Mouse (Mus musculus): ENCODE results near the gene Ddb1. TPM values are rescaled to one million over a fixed set of nuclear protein-coding genes. Genes with fewer than 3 reads are reported as not detected.

The Ddb1 gene
- 37.0 TPM for polyA plus RNA-seq (2014; fragmentation: Illumina TruSeq; extraction: RNeasy Lipid Tissue Mini Kit (QIAGEN cat#74804); ENCODE audit: low read depth, low replicate concordance)

DNA sequence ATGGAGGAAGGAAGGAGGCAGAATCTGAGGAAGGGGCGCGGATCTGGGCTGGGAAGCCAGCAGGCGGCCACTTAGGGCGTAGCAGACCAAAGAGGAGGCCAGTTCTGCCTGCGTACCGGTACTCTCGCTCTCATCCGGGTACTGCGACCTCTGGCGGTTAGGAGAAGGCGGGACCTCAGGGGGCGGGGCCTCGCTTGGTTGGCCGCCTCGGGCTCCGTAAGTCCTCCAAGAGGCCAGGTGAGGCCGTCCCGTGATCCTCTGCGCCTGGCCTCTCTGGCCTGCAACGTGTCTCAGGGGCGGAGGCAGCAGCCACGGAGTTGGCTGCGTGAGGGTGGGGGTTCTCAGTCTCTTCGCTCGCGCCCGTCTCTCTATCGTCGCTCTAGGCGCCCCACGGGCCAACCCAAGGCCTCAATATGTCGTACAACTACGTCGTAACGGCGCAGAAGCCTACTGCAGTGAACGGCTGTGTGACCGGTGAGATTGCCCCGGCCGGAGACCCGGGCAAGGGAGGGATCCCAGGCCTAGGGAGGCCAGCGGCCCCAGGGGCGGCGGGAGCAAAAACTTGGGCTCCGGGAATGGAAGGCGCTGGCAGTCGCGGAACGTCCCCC, at the start of gene Ddb1, which contains the start of gene Tkfc:
TSS of gene Ddb1 (plus strand) at position 35 of the 608 bp plus-strand sequence.
TSS of gene Tkfc (minus strand) at position 362 of the 608 bp plus-strand sequence.

DNA sequence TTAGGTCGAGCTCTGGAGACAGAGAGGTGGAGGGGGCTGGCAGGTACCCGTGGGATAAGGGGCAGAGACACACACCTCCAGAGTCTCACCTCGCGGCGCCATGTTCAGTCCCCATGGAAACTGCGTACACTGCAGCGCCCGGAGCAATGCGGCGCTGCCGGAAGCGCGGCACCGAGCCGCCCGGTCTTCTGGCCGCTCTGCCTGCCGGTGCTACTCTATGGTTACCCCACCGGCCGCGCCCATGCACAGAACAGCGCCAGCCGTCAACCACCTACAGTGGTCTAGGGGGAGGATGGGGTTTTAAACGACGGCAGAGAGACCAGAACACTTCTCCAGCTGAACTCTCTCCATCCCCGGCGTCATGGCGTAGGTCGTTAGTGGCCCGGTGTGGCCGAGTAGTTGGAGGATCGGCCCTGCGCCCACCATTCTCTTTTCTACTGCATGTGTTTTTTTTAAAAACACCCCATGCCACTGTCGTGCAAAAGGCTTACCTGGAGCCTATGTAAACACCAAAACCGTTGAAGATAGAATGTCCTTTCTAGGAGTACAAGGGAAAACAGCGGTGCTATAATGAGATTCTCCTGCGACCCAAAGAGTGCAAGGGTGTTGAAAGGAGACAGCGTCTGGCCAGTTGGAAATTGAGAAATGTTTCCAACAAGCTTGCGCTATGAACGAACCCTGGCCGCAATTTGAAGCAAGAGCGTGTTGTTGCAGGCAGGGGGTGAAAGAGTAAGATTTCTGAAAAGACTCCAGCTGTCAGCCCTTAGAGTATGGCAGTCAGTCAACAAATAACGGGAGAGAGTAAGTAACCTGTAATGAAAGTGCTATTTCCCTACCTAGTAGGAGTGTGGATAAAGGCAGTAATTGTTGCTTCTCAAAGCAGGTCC, 49.3 kb upstream of the Ddb1 start, which contains the start of gene Tmem216:
TSS of gene Tmem216 (minus strand) at position 615 of the 887 bp plus-strand sequence.

DNA sequence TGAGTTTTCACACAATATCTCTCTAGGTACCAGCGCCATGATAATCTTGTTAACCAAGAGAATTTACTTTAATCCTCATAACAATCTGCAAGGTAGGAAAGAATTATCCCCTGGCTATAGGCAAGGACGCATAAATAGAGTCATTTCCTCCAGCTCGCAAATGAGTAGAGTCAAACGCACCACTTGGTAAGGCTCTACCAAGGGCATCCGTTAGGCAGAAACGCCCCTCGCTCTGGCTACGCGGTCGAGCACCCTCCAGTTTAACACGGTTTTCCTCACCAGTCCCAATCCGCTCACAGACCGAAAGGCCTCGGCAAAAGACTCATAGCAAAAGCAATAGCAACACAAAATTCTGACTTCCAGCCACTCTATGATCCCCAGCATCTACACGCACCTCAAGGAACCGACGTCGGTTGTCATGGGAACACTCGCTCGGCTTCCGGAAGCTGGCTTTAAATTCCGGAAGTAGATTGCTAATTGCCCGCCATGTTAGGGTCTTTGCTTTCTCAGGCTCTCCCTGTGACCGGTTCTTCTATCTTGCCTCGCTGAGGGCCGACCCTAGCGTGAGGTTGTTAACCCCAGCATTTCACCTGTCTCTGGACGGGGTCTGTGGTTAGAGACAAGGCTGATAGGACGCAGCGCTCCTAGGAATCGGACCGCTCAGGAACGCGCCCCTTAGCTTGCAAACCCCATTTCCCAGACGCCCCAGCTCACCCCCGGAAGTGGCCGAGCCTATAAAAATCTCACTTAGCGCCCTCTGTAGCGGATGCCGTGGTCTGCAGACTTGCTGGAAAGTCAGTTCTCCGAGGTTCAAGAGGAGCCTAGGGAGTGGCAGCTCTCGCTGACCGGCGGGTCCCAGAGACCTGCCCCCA, 28.2 kb upstream of the Ddb1 start, which contains the start of the genes Cyb561a3 and Tmem138:
TSS of gene Cyb561a3 (plus strand) at position 483 of the 872 bp plus-strand sequence.
TSS of gene Tmem138 (minus strand) at position 673 of the 872 bp plus-strand sequence.

GRCm38 (mm10) chr19:10634106-10634871, 29.2 kb downstream of the Ddb1 start, which contains the start of gene Vwce:
Gene Vwce, plus strand, starts transcription at chr19:10634213.

DNA sequence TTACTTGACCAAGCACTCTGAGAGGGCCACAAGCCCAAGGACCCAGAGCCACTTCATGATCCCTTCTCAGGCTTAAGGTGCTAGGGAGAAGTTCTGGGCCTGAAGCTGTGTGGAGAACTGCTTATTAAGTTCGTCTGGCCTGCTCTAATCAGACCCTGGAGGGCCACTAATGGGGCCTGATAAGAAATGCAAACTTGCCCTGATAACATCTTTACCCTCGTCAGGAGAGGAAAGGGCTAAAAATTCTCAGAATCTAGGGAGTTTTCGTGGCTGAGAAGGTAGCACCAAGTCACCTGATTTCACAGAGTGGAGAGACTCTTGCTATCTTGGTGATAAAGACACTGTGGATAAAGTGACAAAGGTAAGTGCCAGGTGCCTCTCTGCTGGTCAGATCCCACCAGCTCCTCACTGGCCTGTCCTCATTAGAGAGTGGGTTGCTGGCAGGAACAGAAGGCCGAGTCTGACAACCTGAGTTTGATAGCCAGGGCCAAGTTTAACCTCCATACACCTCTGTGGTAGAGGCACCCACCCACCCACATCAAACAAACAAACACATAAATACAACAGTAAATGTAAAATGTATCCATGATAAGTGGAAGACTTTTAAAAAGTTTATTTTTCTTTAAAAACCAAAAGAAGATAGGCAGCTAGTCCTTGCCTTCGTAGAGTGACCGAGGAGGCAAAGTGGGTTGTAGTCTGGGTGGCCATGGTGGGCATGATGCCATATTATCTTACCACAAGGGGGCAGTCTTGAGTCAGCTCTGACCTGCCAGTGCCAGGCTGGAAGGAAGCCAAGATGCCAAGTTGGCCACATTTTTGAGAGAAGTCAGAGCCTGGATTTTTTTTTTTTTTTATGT, 73.0 kb downstream of the Ddb1 start, which contains the start of gene Pga5:
TSS of gene Pga5 (minus strand) at position 157 of the 857 bp plus-strand sequence.

Other genes starting within 250 kb of the Ddb1 start
- 0.29 TPM for gene Syt7, start 216.2 kb upstream of the Ddb1 start, polyA plus RNA-seq (2014; fragmentation: Illumina TruSeq; extraction: RNeasy Lipid Tissue Mini Kit (QIAGEN cat#74804); ENCODE audit: low read depth, low replicate concordance)
- not detected for gene Lrrc10b, start 147.9 kb upstream of the Ddb1 start, polyA plus RNA-seq (2014; fragmentation: Illumina TruSeq; extraction: RNeasy Lipid Tissue Mini Kit (QIAGEN cat#74804); ENCODE audit: low read depth, low replicate concordance)
- not detected for gene Ppp1r32, start 122.4 kb upstream of the Ddb1 start, polyA plus RNA-seq (2014; fragmentation: Illumina TruSeq; extraction: RNeasy Lipid Tissue Mini Kit (QIAGEN cat#74804); ENCODE audit: low read depth, low replicate concordance)
- 28.6 TPM for gene Cpsf7, start 80.1 kb upstream of the Ddb1 start, polyA plus RNA-seq (2014; fragmentation: Illumina TruSeq; extraction: RNeasy Lipid Tissue Mini Kit (QIAGEN cat#74804); ENCODE audit: low read depth, low replicate concordance)
- 49.8 TPM for gene Sdhaf2, start 79.2 kb upstream of the Ddb1 start, polyA plus RNA-seq (2014; fragmentation: Illumina TruSeq; extraction: RNeasy Lipid Tissue Mini Kit (QIAGEN cat#74804); ENCODE audit: low read depth, low replicate concordance)
- gene Tmem216, start 49.1 kb upstream of the Ddb1 start, polyA plus RNA-seq (2014; fragmentation: Illumina TruSeq; extraction: RNeasy Lipid Tissue Mini Kit (QIAGEN cat#74804); ENCODE audit: low read depth, low replicate concordance): 3.0 TPM
- gene Cyb561a3, start 28.2 kb upstream of the Ddb1 start, polyA plus RNA-seq (2014; fragmentation: Illumina TruSeq; extraction: RNeasy Lipid Tissue Mini Kit (QIAGEN cat#74804); ENCODE audit: low read depth, low replicate concordance): 3.5 TPM
- 2.8 TPM for gene Tmem138, start 28.0 kb upstream of the Ddb1 start, polyA plus RNA-seq (2014; fragmentation: Illumina TruSeq; extraction: RNeasy Lipid Tissue Mini Kit (QIAGEN cat#74804); ENCODE audit: low read depth, low replicate concordance)
- gene Tkfc, start 327 bp downstream of the Ddb1 start, polyA plus RNA-seq (2014; fragmentation: Illumina TruSeq; extraction: RNeasy Lipid Tissue Mini Kit (QIAGEN cat#74804); ENCODE audit: low read depth, low replicate concordance): 18.9 TPM
- 4.2 TPM for gene Vwce, start 28.9 kb downstream of the Ddb1 start, polyA plus RNA-seq (2014; fragmentation: Illumina TruSeq; extraction: RNeasy Lipid Tissue Mini Kit (QIAGEN cat#74804); ENCODE audit: low read depth, low replicate concordance)
- not detected for gene Pga5, start 72.7 kb downstream of the Ddb1 start, polyA plus RNA-seq (2014; fragmentation: Illumina TruSeq; extraction: RNeasy Lipid Tissue Mini Kit (QIAGEN cat#74804); ENCODE audit: low read depth, low replicate concordance)
- 1.7 TPM for gene Vps37c, start 83.4 kb downstream of the Ddb1 start, polyA plus RNA-seq (2014; fragmentation: Illumina TruSeq; extraction: RNeasy Lipid Tissue Mini Kit (QIAGEN cat#74804); ENCODE audit: low read depth, low replicate concordance)
- gene Cd5, start 133.7 kb downstream of the Ddb1 start, polyA plus RNA-seq (2014; fragmentation: Illumina TruSeq; extraction: RNeasy Lipid Tissue Mini Kit (QIAGEN cat#74804); ENCODE audit: low read depth, low replicate concordance): not detected
- gene Cd6, start 224.7 kb downstream of the Ddb1 start, polyA plus RNA-seq (2014; fragmentation: Illumina TruSeq; extraction: RNeasy Lipid Tissue Mini Kit (QIAGEN cat#74804); ENCODE audit: low read depth, low replicate concordance): not detected
- 1.8 TPM for gene Slc15a3, start 234.4 kb downstream of the Ddb1 start, polyA plus RNA-seq (2014; fragmentation: Illumina TruSeq; extraction: RNeasy Lipid Tissue Mini Kit (QIAGEN cat#74804); ENCODE audit: low read depth, low replicate concordance)